Mouse (Mus musculus): ENCODE data around the gene Mrpl58. TPM values are rescaled to one million over a fixed set of nuclear protein-coding genes. Genes with fewer than 3 reads are reported as not detected.
A peak's percentile ranks its signal among the peaks of the same experiment; 100 is the strongest.

Gene Mrpl58
- 10 to 100 TPM; 79.2 to 99.2 TPM for total RNA-seq (2021)
- long read RNA-seq, experiment 1, transcript Mrpl58-209 (6 exons, 2,596 nt): major isoform, 56 of 61 reads
- long read RNA-seq, experiment 1, partial matches to known transcripts: 0 of 61 reads
- long read RNA-seq, experiment 1, other reads (novel, unspliced or antisense): 2 of 61 reads
- long read RNA-seq, experiment 2, transcript Mrpl58-209 (6 exons, 2,596 nt): major isoform, 68 of 74 reads
- long read RNA-seq, experiment 2, partial matches to known transcripts: 0 of 74 reads
- long read RNA-seq, experiment 2, other reads (novel, unspliced or antisense): 1 of 74 reads

DNA sequence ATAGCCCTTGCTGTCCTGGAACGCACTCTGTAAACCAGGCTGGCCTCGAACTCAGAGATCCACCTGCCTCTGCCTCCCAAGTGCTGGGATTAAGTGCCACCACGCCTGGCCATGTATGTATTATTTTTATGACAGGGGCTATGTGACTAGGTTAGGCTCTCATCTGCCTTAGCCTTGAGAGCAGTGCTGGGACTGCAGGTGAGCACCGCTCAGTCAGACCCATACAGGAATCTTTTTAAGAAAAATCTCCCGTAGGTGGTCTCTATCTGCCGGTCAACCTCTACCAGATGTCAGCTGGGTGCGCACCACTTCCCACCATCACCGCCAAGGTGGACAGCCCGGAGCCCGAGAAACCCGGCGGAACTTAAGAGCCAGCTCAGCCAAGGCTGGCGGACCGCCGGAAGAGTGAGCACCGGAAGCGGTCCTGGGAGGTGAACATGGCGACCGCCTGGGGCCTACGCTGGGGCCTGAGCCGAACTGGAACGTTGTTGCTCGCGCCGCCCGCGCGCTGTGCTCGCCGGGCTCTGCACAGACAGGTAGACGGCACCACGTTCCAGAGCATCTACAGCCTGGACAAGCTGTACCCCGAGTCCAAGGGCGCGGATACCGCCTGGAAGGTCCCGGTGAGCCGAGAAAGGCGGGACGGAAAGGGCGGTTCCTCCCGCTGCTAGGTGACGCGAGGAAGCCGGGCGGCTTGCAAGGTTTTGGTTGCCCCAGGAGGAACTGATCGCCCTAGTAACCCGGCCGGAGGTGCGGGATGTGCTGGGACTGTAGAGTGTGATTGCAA is at the start of gene Mrpl58:
TSS of gene Mrpl58 (plus strand) at position 415 of the 787 bp plus-strand sequence.
- DNase-seq: peak; percentile 93

GRCm38 (mm10) chr11:115354183-115354582 is 49.4 kb upstream of the Mrpl58 start:
- intact Hi-C loops (cut with DNase I): loop anchor here (1.0 kb wide), 1 partner anchor 32 kb away; the partner anchor contains the start of gene Ush1g
- no peak overlapping the region for H3K27ac ChIP-seq
- DNase-seq: peak; percentile 76
- TF ChIP-seq CTCF (IDR thresholded peaks at IDR 0.05): peak; percentile 93
- no peak overlapping the region for H3K4me3 ChIP-seq

More for the DNA sequence above, at the start of gene Mrpl58:
- H3K27ac ChIP-seq: peak within 1 kb of the TSS; percentile 95
- peak within 1 kb of the TSS; percentile 81 for H3K4me3 ChIP-seq
- intact Hi-C loops (cut with DNase I): no loop called here
- TF ChIP-seq CTCF (IDR thresholded peaks at IDR 0.05): peak; percentile 6; the same call in 1 of the 2 replicates

GRCm38 (mm10) chr11:115358468-115358867 is 45.1 kb upstream of the Mrpl58 start:
- peak; percentile 74 for TF ChIP-seq CTCF (IDR thresholded peaks at IDR 0.05)
- no peak overlapping the region for H3K27ac ChIP-seq
- no peak overlapping the region for H3K4me3 ChIP-seq
- intact Hi-C loops (cut with DNase I): loop anchor here (2.0 to 5.0 kb wide), 2 partner anchors 69 to 116 kb away; partner anchors contain the start of gene Armc7
- peak; percentile 75 for DNase-seq

- no peak overlapping the region for H3K4me3 ChIP-seq
- no peak for TF ChIP-seq CTCF (IDR thresholded peaks at IDR 0.05)
- no peak for DNase-seq
- intact Hi-C loops (cut with DNase I): loop anchor here (2.0 to 5.0 kb wide), 2 partner anchors 68 to 116 kb away; partner anchors contain the start of gene Armc7
- 0 out of 2 replicates have a peak overlapping the region, but pooled peaks have one; percentile 16 for H3K27ac ChIP-seq
These were observed 44.3 kb upstream of the Mrpl58 start for GRCm38 (mm10) chr11:115359293-115359692.

DNA sequence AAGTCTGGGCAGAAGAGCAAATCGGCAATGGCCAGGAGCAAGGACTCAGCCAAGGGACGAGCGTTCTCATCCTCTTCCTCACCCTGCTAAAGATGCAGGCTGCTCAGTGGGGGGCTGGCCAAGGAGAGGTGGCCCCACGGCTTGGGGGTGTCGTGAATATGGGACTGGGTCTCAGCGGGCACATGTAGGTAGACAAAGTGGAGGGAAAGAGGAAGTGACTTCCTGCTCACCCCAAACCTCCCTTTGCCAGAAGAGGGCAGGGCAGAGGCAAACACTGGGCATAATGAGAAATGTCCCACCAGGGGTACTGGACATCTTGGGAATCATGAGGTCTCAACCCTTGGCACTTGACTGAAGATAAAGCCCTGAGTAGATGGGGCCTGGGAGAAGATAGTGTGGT is 43.8 kb upstream of the Mrpl58 start:
- intact Hi-C loops (cut with DNase I): loop anchor here (2.0 to 5.0 kb wide), 2 partner anchors 68 to 115 kb away; partner anchors contain the start of gene Armc7
- H3K4me3 ChIP-seq: no peak overlapping the region
- no peak for TF ChIP-seq CTCF (IDR thresholded peaks at IDR 0.05)
- H3K27ac ChIP-seq: 0 out of 2 replicates have a peak overlapping the region, but pooled peaks have one; percentile 16
- no peak for DNase-seq

GRCm38 (mm10) chr11:115364136-115364535 is 39.4 kb upstream of the Mrpl58 start:
- H3K4me3 ChIP-seq: no peak overlapping the region
- no peak overlapping the region for H3K27ac ChIP-seq
- intact Hi-C loops (cut with DNase I): no loop called here
- DNase-seq: no peak
- TF ChIP-seq CTCF (IDR thresholded peaks at IDR 0.05): no peak

DNA sequence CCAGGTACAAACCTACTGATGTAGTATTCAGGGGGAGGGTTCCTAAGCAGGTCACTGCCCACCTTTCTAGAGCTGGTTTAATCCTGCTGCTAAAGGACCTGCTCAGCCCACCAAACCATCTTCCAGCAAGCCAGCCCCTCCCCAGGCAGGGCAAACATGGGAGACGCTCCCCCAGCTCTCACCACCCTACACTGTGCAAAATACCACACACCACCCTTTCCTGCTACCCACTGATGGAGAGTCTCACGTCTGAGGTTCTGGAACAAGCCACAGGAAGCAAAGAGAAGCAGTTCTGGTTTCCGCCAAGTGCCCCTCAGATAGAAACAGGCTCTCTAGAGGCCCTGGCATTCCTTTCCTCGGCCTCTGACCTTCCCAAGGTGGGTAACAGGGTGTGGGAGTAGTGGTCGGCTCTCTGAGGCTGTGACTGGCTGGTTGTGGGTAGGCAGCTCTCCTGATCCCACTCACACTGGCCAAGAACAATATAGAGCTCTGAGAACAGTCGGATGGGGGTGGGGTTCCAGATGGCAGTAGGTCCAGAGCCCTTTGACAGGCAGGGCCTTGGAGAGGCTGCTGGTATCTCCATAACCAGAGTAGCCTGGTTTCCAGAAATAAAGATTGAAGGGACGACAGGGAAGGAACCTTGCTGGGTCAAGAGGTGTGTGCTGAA is 37.4 kb upstream of the Mrpl58 start:
- peak overlapping the region; percentile 25; the same call in 1 of the 2 replicates for H3K27ac ChIP-seq
- no peak for DNase-seq
- no peak for TF ChIP-seq CTCF (IDR thresholded peaks at IDR 0.05)
- intact Hi-C loops (cut with DNase I): no loop called here
- peak overlapping the region; percentile 86 for H3K4me3 ChIP-seq

GRCm38 (mm10) chr11:115366706-115367394 is 36.7 kb upstream of the Mrpl58 start:
- H3K27ac ChIP-seq: peak overlapping the region; percentile 72
- no peak for DNase-seq
- no peak for TF ChIP-seq CTCF (IDR thresholded peaks at IDR 0.05)
- intact Hi-C loops (cut with DNase I): no loop called here
- H3K4me3 ChIP-seq: peak overlapping the region; percentile 86

DNA sequence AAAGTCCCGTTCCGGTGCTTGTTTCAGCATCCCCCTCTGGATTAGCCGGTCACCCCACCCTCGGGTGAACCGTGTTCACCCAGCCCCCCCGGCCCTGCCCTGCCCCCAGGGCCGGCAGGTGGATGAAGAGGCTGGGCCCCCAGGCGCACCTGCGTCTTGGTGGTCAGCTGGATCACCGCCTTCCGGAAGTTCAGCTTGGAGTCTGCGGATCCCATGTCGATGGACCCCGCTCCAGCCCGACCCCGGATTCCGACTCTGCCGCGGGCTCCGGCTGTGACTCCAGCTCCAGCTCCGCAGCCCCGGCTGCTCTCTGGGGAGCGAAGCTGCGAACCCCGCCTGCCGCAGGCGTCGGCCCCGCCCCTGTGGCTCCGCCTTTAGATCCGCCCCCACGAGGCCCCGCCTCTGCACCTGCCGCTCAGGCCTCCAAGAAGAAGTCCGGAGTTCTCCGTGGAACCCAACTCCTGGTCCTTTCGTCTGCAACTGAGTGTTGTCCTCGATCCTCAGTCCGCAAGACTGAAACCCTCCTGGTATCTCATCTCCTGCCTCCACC is 36.1 kb upstream of the Mrpl58 start, which contains the start of gene Hid1:
TSS of gene Hid1 (minus strand) at position 362 of the 550 bp plus-strand sequence.
- H3K27ac ChIP-seq: peak within 1 kb of the TSS; percentile 72
- peak within 1 kb of the TSS; percentile 86 for H3K4me3 ChIP-seq
- peak; percentile 86 for DNase-seq
- no peak for TF ChIP-seq CTCF (IDR thresholded peaks at IDR 0.05)
- intact Hi-C loops (cut with DNase I): no loop called here

DNA sequence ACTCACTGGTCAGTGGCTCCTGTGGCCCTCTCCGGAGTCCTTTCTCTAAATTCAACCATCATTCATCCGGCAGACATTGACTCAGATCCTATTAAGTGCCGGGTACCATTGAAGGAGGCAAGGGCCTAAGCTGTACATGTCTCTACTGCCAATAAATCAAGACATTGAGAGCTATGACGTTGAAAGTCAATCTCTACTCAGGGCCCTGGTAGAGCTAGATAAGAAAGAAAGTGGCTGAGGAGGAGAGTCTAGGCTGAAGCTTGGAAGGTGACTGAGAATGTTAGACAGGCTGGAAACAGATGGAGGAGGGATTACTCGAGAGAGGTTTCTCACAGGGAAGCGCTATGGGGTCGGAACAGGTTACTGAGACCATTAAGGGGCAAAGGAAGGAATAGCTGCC is 33.2 kb upstream of the Mrpl58 start:
- H3K4me3 ChIP-seq: no peak overlapping the region
- intact Hi-C loops (cut with DNase I): no loop called here
- no peak for DNase-seq
- no peak for TF ChIP-seq CTCF (IDR thresholded peaks at IDR 0.05)
- H3K27ac ChIP-seq: no peak overlapping the region

DNA sequence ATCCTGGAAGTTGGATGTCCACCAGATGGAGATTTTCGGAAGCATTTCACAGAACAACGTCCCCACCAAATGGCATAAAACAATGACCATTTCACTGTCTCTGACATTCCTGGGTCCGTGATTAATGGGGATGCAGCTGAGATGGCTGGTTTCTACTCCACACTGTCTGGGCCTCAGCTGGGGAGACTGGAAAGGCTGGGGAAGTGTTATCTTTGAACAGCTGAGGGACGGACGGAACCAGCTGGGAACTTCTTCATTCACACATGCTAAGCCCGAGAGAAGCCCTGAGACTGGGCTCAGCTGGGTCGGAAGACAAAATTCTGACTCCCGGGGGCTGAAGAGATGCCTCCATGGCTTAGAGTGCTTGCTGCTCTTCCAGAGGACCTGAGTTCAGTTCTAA is 32.2 kb upstream of the Mrpl58 start:
- no peak for TF ChIP-seq CTCF (IDR thresholded peaks at IDR 0.05)
- intact Hi-C loops (cut with DNase I): no loop called here

More for the DNA sequence above, 32.2 kb upstream of the Mrpl58 start:
- no peak for DNase-seq
- Histone ChIP-seq H3K4me3 (no peak overlapping the region), H3K27ac (no peak overlapping the region)
